Mouse (Mus musculus) lung, embryonic 16.5 days (tissue): ENCODE results near the gene Armcx1. TPM values are rescaled to one million over a fixed set of nuclear protein-coding genes. Genes with fewer than 3 reads are reported as not detected.

ENCODE experiments used
- ATAC-seq: fragments of 200-750 bp; cut with Nextera tagmentation; 2 replicates; pipeline ENCODE4 v1.8.0; 2017; ENCODE audit warnings: low read depth, mild to moderate bottlenecking, moderate library complexity
- H3K27ac ChIP-seq: fragments of 300-500 bp; sonication (generic); 2 replicates; pipeline ENCODE4 v1.5.1; 2014; ENCODE audit warnings: mild to moderate bottlenecking, control low read depth, low read length
- H3K27me3 ChIP-seq: fragments of 300-500 bp; sonication (generic); 2 replicates; pipeline ENCODE4 v1.6.1; 2014; ENCODE audit warnings: low read depth, low read length, mixed read lengths; ENCODE audit not compliant: control insufficient read depth, insufficient read depth
- H3K36me3 ChIP-seq: fragments of 300-500 bp; sonication (generic); 2 replicates; pipeline ENCODE4 v1.6.1; 2014; ENCODE audit warnings: low read length; ENCODE audit not compliant: control insufficient read depth, insufficient read depth
- H3K4me1 ChIP-seq: fragments of 300-500 bp; sonication (generic); replicated peaks from 2 replicates; pipeline ENCODE4 v1.6.1; 2014; ENCODE audit warnings: low read length, mixed read lengths; ENCODE audit not compliant: control insufficient read depth, insufficient read depth
- H3K4me2 ChIP-seq: fragments of 300-500 bp; sonication (generic); 2 replicates; pipeline ENCODE4 v1.6.1; 2014; ENCODE audit warnings: low read depth, low read length, control low read depth
- H3K4me3 ChIP-seq: fragments of 300-500 bp; sonication (generic); 2 replicates; pipeline ENCODE4 v1.5.1; 2014; ENCODE audit warnings: mild to moderate bottlenecking, low read length, control low read depth
- H3K9ac ChIP-seq: fragments of 300-500 bp; sonication (generic); 2 replicates; pipeline ENCODE4 v1.6.1; 2014; ENCODE audit warnings: low read length, control low read depth
- H3K9me3 ChIP-seq: fragments of 300-500 bp; sonication (generic); 2 replicates; pipeline ENCODE4 v1.6.1; 2016; ENCODE audit warnings: low read length; ENCODE audit not compliant: control insufficient read depth
- WGBS: fragments of 180-500 bp; shearing (Covaris S2); extraction: QIAGEN DNeasy Blood & Tissue Kit; methylation state at CpG from one replicate; pipeline ENCODE4 v1.1.7; 2014; 5-methylcytosine and 5-hydroxymethylcytosine counted together
- polyA plus RNA-seq: library from polyadenylated mRNA; unstranded; fragments of >200 nt; fragmentation: Nextera tagmentation; extraction: Ambion mirVana; gene quantifications from 2 replicates; pipeline ENCODE4 v1.2.1, GENCODE M21; 2015

The Armcx1 gene
- polyA plus RNA-seq, result 52.7 and 54.0 TPM in 2 replicates

DNA sequence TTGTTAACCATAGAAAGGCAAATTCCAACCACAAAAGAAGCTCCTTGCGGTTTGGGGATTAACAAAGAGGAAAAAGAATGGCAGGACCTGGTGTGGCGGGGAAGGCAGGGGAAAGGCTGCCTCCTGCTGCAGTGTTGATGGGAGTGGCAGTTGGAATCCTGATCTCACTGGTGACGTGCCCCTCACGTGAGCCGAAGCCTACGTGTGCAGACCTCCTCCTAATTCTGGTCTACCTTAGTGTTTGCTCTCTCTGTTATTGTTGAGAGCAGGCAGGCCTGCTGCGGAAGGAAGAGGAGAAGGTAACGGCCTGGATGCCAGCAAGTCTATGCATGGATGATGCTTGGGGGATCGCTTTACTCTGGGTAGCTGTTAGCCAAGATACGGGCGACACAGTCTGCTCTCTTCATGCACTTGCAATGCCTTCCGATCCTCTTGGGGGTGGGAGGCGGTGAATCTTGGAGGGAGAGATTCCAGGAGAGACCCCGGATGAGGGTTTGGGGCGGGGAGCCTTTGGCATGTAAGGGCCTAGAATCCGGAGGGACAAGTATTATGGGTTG is at the start of gene Armcx1:
Gene Armcx1, plus strand, starts transcription at position 212 of the 557 bp plus-strand sequence.
- peak; percentile 96 for ATAC-seq
- 12% methylated on average over 16 of the region's 16 CpGs for WGBS

GRCm38 (mm10) chrX:134675022-134675421 is 42.7 kb upstream of the Armcx1 start:
- H3K4me3 ChIP-seq, result no peak overlapping the region
- no peak overlapping the region for H3K9ac ChIP-seq
- ATAC-seq, result no peak
- H3K9me3 ChIP-seq, result no peaks in the 10 kb centered on the region
- H3K4me1 ChIP-seq, result no peaks in the 10 kb centered on the region
- 53% methylated on average over 5 of the region's 5 CpGs for WGBS
- H3K27ac ChIP-seq, result no peak overlapping the region
- no peaks in the 10 kb centered on the region for H3K27me3 ChIP-seq
- H3K36me3 ChIP-seq, result no peaks in the 10 kb centered on the region
- no peak overlapping the region for H3K4me2 ChIP-seq

More for the DNA sequence above, at the start of gene Armcx1:
- H3K36me3 ChIP-seq, result peaks cover 6% of the 10 kb centered on the region; the same call in 1 of the 2 replicates
- peak within 1 kb of the TSS; percentile 69 for H3K9ac ChIP-seq
- H3K27me3 ChIP-seq, result no peaks in the 10 kb centered on the region
- peak within 1 kb of the TSS; percentile 58 for H3K4me3 ChIP-seq
- peak within 1 kb of the TSS; percentile 57 for H3K4me2 ChIP-seq
- peak within 1 kb of the TSS; percentile 94 for H3K27ac ChIP-seq
- H3K4me1 ChIP-seq, result no peaks in the 10 kb centered on the region
- H3K9me3 ChIP-seq, result no peaks in the 10 kb centered on the region

DNA sequence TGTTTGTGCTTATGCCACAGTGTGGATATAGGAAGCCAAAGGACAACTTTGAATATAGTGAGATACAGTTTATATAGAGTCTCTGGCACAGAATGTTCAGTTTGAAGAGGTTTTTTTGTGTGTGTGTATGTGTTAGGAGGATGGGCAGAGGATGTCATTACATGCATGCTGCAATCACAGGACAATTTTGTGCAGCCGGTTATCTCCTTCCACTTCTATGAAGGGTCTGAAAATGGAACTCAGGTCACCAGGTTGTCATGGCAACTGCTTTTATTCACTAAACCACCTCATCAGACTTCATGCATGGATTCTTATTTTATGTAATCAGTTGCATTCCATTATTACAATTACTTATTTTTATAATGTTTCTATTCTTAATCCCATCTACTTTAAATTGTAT is 41.8 kb upstream of the Armcx1 start:
- H3K27ac ChIP-seq, result no peak overlapping the region
- no peaks in the 10 kb centered on the region for H3K9me3 ChIP-seq
- H3K4me2 ChIP-seq, result no peak overlapping the region
- no peak overlapping the region for H3K9ac ChIP-seq
- ATAC-seq, result no peak
- no peaks in the 10 kb centered on the region for H3K36me3 ChIP-seq
- H3K4me3 ChIP-seq, result no peak overlapping the region
- no peaks in the 10 kb centered on the region for H3K27me3 ChIP-seq
- H3K4me1 ChIP-seq, result no peaks in the 10 kb centered on the region
- 43% methylated on average over 1 of the region's 1 CpGs for WGBS

DNA sequence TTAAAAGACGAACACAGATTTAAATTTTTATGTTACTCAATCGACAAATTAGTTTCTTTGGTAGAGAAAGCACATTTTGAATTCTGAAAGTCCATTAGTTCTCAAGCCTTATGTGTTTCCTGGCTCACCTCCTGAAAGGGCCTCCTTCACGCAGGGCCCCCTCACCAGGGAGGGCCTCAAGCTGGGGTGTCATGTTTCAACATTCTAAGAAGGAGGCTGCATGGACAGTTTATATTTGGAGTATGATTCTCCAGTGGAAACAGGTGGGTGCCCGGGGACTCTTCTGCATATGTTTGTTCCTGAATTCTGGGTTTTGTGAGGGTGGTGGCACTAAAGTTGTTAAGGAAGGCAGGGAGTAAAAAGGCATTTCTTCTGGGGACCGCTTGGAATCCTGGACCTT is 32.8 kb upstream of the Armcx1 start:
- H3K9ac ChIP-seq, result no peak overlapping the region
- peaks cover 9% of the 10 kb centered on the region for H3K36me3 ChIP-seq
- H3K4me1 ChIP-seq, result no peaks in the 10 kb centered on the region
- no peaks in the 10 kb centered on the region for H3K9me3 ChIP-seq
- no peaks in the 10 kb centered on the region for H3K27me3 ChIP-seq
- 24% methylated on average over 5 of the region's 5 CpGs for WGBS
- no peak overlapping the region for H3K27ac ChIP-seq
- no peak overlapping the region; the same call in 1 of the 2 replicates for H3K4me2 ChIP-seq
- no peak for ATAC-seq
- no peak overlapping the region for H3K4me3 ChIP-seq

DNA sequence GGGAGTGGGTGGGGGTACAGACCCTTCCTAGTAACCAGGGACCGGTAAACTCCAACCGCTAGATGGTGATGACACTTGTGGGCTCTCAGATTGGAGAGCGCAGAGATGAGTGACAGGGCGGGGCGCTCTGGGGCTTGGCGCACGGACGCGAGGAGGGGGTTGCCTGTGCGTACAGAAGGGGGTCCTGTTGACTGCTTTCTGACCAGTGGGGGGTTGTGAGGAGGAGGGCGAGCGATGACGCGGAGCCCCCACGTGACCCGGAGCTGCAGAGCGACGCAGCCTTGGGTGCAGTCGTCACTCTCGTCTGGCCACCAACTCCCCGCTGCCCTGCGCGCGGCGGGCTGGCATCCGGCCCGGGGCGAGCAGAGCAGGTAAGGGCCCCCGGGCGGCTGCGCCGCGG is 31.5 kb upstream of the Armcx1 start, which contains the start of gene Armcx4:
Gene Armcx4, plus strand, starts transcription at position 253 of the 400 bp plus-strand sequence.
- peak within 1 kb of the TSS; percentile 47 for H3K4me2 ChIP-seq
- peak within 1 kb of the TSS; percentile 60 for H3K4me3 ChIP-seq
- 27% methylated on average over 29 of the region's 33 CpGs for WGBS
- ATAC-seq, result peak; percentile 96
- no peaks in the 10 kb centered on the region for H3K4me1 ChIP-seq
- H3K27ac ChIP-seq, result peak within 1 kb of the TSS; percentile 91
- H3K36me3 ChIP-seq, result peaks cover 13% of the 10 kb centered on the region
- peak within 1 kb of the TSS; percentile 74 for H3K9ac ChIP-seq
- no peaks in the 10 kb centered on the region for H3K9me3 ChIP-seq
- H3K27me3 ChIP-seq, result no peaks in the 10 kb centered on the region

DNA sequence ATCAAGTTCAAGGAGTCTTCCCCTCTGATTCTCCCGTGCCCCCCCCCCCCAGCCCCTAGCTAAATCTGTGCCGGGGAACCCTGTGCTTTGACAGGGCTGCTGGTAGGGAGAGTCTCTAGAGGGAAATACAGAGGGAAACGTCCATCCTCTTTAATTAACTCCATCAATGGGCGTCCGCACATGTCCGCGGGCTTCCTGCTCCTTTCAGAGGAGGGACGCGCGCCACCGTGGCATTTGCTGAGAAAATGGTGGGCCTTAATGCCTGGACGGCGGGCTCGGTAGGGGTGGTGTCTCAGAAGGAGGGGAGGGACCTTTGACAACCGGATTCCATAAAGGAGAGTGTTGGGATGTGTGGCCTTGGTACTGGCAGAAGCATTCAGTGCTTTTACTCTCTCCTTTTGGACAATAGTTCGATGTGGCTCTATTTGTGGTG is 31.0 kb upstream of the Armcx1 start:
- Histone ChIP-seq H3K4me3 (peak overlapping the region; percentile 60), H3K4me1 (no peaks in the 10 kb centered on the region), H3K9ac (peak overlapping the region; percentile 74), H3K4me2 (peak overlapping the region; percentile 47), H3K9me3 (no peaks in the 10 kb centered on the region), H3K36me3 (peaks cover 13% of the 10 kb centered on the region), H3K27ac (peak overlapping the region; percentile 91), H3K27me3 (no peaks in the 10 kb centered on the region)
- peak; percentile 69 for ATAC-seq
- WGBS, result 13% methylated on average over 14 of the region's 16 CpGs

DNA sequence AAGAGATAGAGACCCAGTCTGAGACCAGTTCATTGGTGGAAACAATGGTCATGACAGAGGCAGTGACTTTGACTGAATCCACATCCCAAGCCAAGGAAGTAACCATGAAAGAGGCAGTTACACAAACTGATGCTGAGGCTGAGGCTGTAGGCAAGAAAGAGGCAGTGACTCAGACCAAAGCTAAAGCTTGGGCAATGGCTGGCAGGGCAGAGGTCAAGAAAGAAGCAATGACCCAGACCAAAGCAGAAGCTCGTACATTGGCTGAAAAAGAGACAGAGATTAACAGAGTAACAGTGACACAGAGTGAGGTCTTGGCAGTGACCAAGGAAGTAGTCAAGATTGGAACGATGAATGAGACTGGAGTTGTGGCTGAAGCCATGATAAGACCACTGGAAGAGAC is 28.1 kb upstream of the Armcx1 start:
- Histone ChIP-seq H3K4me3 (no peak overlapping the region), H3K4me2 (no peak overlapping the region), H3K9me3 (no peaks in the 10 kb centered on the region), H3K27ac (no peak overlapping the region), H3K9ac (no peak overlapping the region), H3K27me3 (no peaks in the 10 kb centered on the region), H3K4me1 (no peaks in the 10 kb centered on the region), H3K36me3 (peaks cover 16% of the 10 kb centered on the region)
- WGBS, result 73% methylated on average over 2 of the region's 2 CpGs
- ATAC-seq, result no peak

DNA sequence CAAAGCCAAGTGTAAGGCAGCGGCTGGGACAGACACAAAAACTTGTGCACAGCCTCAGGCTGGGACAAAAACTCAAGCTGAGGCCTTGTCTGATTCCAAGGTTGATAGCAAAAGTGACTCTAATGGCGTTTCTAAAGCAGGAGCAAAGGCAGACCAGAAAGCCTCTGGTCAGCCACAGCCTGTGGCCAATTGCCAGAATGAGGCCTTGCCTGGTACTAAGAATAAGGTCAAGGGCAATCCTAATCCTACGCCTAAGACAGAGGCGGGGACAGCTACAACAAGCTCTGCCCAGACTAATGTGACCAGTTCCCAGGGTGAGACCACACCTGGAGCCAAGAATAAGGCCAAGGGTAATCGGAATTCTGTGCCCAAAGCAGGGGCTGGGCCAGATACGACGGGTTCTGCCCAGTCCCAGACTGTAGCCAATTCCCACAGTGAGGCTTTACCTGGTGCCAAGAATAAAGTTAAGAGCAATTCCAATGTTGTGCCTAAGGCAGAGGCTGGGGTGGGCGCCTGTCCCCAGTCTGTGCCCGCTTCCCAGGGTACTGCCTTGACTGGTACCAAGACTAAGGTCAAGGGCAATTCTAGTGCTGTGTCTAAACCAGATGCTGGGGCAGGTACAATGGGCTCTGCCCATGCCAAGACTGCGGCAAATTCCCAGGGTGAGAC is 26.8 kb upstream of the Armcx1 start:
- no peak for ATAC-seq
- H3K9ac ChIP-seq, result no peak overlapping the region
- 90% methylated on average over 10 of the region's 10 CpGs for whole genome bisulfite sequencing
- peaks cover 16% of the 10 kb centered on the region for H3K36me3 ChIP-seq
- no peak overlapping the region for H3K4me2 ChIP-seq
- no peak overlapping the region for H3K27ac ChIP-seq
- H3K27me3 ChIP-seq, result no peaks in the 10 kb centered on the region
- no peaks in the 10 kb centered on the region for H3K4me1 ChIP-seq
- H3K9me3 ChIP-seq, result no peaks in the 10 kb centered on the region
- H3K4me3 ChIP-seq, result no peak overlapping the region

GRCm38 (mm10) chrX:134691540-134691935 is 26.2 kb upstream of the Armcx1 start:
- Histone ChIP-seq H3K4me2 (no peak overlapping the region), H3K27me3 (no peaks in the 10 kb centered on the region), H3K27ac (no peak overlapping the region), H3K9me3 (no peaks in the 10 kb centered on the region), H3K36me3 (peaks cover 16% of the 10 kb centered on the region), H3K9ac (no peak overlapping the region), H3K4me3 (no peak overlapping the region), H3K4me1 (no peaks in the 10 kb centered on the region)
- 87% methylated on average over 2 of the region's 2 CpGs for WGBS
- no peak for ATAC-seq
